Mouse (Mus musculus) stomach, postnatal 0 days (tissue): ENCODE measurements at regions not wholly inside any gene's neighbourhood (a gene's known extent, or its start where the extent isn't known, plus 50 kb on each side); places are given as distances from the start of the nearest gene placed in this dataset.

ENCODE experiments used
- CTCF ChIP-seq: IDR thresholded peaks from 2 replicates; pipeline ENCODE4 v1.5.1; 2016; ENCODE audit warnings: antibody characterized with exemption, low read depth, mild to moderate bottlenecking, moderate library complexity
- EP300 ChIP-seq: optimal IDR thresholded peaks from 2 replicates; pipeline ENCODE3; 2016; ENCODE audit warnings: antibody characterized with exemption

DNA sequence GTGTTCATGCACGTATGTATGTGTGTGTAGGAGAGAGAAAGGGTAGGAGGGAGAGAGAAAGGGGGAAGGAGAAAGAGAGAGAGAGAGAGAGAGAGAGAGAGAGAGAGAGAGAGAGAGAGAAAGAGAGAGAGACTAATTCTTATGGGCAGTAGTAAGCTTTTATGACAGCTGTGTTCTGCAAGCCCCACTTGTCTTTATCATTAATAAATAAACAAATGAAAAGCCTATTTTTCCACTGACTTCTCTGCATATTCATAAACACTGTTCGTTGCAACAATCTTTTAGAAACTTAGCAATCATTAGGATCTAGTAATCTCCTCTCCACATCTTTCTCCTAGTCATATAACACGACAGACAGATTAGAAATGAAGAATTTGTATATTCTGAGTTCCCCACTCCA, 131.2 kb upstream of the Meox2 start:
- TF ChIP-seq EP300 (no peak), CTCF (no peak)
